Mouse (Mus musculus) brown adipose tissue, adult 24 weeks (tissue): ENCODE data around the gene Col4a2. TPM values are rescaled to one million over a fixed set of nuclear protein-coding genes. Genes with fewer than 3 reads are reported as not detected.
"Not testable (repeated sequence)": the region's sequence is repeated elsewhere in the genome, so short reads cannot be mapped to it uniquely, and the experiment has no call there.

Experiments
- H3K27ac ChIP-seq: fragments of 200-500 bp; replicated peaks from 2 replicates; pipeline ENCODE4 v1.5.1; 2012; ENCODE audit warnings: low read depth, mild to moderate bottlenecking, low read length
- H3K4me1 ChIP-seq: fragments of 200-500 bp; 2 replicates; pipeline ENCODE4 v1.6.1; 2012; ENCODE audit warnings: low read length, mixed read lengths; ENCODE audit not compliant: control insufficient read depth, insufficient read depth, insufficient read length
- H3K4me3 ChIP-seq: fragments of 200-500 bp; 2 replicates; pipeline ENCODE4 v1.5.1; 2012; ENCODE audit warnings: low read depth, mild to moderate bottlenecking, low read length, moderate library complexity; ENCODE audit not compliant: insufficient read depth
- polyA plus RNA-seq: library from polyadenylated mRNA; stranded (reverse); fragments of >200 nt; gene quantifications from 2 replicates; pipeline ENCODE4 v1.2.4, GENCODE M21; 2012; ENCODE audit not compliant: missing spikeins, insufficient read depth, insufficient read length

Gene Col4a2
- polyA plus RNA-seq, 1 experiment = 51.1 TPM

DNA sequence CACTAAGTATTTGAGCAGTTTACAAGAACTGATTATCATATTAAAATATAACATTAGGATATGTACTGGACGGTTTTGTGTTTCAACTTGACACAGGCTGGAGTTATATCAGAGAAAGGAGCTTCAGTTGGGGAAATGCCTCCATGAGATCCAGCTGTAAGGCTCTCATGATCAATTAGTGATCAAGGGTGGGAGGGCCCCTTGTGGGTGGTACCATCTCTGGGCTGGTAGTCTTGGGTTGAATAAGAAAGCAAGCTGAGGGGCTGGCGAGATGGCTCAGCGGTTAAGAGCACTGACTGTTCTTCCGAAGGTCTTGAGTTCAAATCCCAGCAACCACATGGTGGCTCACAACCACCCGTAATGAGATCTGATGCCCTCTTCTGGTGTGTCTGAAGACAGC is 153.9 kb downstream of the Col4a2 start:
- H3K4me1 ChIP-seq = peaks cover 28% of the 10 kb centered on the region
- H3K27ac ChIP-seq, H3K4me3 ChIP-seq: not testable (repeated sequence)

DNA sequence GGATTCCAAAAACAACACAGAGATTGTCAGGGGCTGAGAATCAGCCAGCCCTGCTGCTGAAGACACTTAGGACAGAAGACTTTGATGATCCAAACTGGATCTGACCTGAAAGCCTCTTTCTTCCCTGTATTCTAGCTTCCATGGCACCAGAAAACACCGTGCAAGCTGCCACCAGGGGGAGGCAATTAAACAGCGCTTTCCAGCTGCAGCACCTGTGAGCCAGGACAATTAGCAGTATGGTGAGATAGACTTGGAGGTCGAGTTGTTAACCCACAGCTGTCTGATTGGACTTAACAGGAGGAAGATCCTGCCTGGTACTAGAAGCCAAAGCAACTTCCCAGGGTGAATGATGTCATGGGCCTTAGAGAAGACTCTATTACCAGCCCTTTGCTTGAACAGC is 156.5 kb downstream of the Col4a2 start:
- Histone ChIP-seq H3K4me1 (peaks cover 20% of the 10 kb centered on the region), H3K4me3 (no peak overlapping the region), H3K27ac (no peak overlapping the region)

DNA sequence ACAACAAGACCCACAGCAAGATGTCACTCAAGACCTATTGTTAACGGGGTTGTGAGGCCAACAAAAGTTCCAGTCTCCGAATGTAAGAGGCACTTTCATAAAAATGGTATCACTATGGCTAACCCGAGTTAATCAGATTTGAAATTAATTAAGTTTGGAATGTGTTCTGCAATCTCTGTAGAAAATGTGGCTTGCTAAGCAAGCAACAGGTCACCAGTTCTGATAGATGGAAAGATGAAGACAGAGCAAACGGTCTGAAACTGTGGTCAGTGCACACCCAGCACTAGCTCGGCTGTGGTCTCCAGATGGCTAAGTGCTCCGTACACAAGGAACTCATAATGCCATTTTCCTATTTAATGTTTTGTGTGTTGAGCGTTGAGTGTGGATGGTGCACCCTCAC is 158.1 kb downstream of the Col4a2 start:
- Histone ChIP-seq H3K4me1 (peaks cover 7% of the 10 kb centered on the region), H3K4me3 (no peak overlapping the region), H3K27ac (no peak overlapping the region)

DNA sequence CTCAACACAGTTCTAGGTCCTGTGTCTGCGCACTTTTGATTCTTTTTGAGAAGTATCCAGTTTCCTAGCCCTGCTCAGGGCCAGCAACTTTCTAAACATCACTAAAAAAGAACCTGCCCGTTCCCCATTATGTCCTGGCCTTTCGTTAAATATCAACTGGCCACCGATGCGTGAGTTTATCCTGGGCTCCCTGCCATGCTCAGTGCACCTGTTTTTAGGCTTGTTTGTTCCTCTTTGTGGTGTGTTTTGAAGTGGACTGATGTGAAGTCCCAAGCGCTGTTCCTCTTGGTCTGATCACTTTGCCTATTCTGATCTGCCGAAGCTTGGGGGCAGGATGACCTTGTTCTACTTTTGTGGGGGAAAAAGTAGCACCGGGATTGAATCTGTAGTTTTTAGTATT is 158.7 kb downstream of the Col4a2 start:
- no peak overlapping the region for H3K27ac ChIP-seq
- H3K4me3 ChIP-seq = no peak overlapping the region
- H3K4me1 ChIP-seq = peaks cover 6% of the 10 kb centered on the region

DNA sequence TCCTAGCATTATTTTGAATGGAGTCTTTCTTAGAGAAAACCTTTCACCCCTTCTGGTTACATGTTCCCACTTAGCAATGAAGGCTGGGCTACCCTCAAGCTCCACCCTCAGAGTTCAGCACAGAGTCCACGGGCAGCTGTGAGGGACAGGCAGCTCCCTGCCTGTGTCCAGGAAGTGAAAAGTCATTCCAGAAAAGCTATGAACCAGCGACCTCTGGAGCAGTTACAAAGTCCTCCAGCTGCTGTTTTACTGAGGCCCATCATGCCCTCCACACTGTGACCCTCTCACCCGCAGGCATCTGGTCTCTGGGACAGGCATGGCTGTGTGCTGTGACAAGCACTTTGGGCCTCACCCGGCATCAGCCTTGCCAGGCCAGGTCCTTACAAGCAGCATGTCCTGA is 160.5 kb downstream of the Col4a2 start:
- H3K27ac ChIP-seq = 0 out of 2 replicates have a peak overlapping the region, but pooled peaks have one; percentile 12
- H3K4me3 ChIP-seq = no peak overlapping the region
- peaks cover 8% of the 10 kb centered on the region for H3K4me1 ChIP-seq

DNA sequence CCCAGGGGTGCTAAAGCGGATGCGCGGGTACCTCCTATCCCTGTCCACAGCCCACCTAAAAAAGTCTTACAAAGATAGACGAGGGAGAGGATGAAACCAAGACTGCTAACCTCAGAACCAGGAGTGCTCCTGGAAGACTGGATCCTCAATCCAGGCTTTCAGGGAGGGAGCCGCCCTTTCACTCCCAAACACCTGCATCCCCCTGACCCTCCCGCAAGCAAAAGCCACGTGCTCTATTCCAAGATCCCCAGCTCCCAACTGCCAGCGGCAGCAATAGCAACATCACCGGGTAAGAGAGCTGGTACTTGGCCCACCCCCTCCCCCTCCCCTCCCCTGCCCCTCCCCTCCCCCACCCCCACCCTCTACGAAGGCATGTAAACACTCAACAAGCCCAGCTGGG is 162.8 kb downstream of the Col4a2 start:
- no peak overlapping the region for H3K4me3 ChIP-seq
- no peak overlapping the region for H3K27ac ChIP-seq
- H3K4me1 ChIP-seq = peaks cover 8% of the 10 kb centered on the region

DNA sequence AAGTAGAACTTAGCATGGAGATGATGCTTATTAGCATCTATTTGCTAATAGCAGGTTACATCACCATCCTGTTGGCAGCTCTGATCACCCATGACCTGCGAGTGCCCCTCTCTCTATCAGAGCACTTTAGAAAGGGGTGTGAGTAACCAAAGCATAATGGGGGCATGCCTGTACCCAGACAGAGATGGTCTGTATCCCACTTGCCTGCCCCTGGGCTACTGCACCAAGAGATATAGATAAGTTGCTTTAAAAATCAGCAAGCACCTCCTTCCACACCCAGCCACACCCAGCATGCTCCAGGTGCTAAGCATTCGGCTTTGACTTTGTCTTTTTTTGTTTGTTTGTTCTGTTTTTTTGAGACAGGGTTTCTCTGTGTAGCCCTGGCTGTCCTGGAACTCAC is 163.3 kb downstream of the Col4a2 start:
- peaks cover 8% of the 10 kb centered on the region for H3K4me1 ChIP-seq
- H3K27ac ChIP-seq = no peak overlapping the region
- no peak overlapping the region for H3K4me3 ChIP-seq

DNA sequence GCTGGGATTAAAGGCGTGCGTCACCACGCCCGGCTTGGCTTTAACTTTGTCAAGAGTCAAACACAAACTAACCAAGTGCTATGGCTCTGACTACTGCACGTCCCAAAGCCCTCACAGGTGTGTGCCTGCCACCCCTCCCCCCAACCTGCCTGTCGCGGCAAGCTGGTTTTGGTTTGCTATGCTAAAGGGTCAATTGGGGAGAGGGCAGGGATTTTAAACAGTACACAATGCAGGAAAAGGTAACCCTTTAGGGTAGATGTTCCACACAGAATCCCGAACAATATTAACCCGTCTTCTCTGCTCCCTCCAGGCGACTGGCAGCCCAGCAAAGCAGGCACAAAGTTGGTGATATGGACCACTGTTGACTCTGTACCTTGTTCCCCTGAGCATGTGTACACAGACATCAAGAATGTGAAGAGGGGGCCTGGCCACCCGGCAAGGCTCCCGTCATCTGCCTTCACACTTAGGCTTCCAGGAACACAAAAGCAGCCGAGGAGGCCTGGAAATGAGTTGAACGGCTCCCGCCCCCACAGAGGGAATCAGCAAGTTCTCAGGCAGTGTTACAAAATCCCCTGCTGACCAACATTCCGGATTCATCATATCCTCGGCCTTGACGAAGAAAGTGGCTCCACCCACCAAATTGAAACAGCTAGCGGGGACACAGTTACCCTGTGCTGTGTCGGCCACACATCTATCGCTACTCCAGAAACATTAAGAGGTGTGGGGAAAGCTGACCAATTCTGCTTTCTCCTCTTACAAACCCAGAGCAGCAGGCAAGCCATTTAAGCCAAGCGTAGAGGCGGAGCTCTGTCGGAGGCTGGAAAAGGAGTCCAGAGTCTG is 164.0 kb downstream of the Col4a2 start:
- Histone ChIP-seq H3K4me3 (peak overlapping the region; percentile 69), H3K27ac (peak overlapping the region; percentile 80), H3K4me1 (peaks cover 8% of the 10 kb centered on the region)

DNA sequence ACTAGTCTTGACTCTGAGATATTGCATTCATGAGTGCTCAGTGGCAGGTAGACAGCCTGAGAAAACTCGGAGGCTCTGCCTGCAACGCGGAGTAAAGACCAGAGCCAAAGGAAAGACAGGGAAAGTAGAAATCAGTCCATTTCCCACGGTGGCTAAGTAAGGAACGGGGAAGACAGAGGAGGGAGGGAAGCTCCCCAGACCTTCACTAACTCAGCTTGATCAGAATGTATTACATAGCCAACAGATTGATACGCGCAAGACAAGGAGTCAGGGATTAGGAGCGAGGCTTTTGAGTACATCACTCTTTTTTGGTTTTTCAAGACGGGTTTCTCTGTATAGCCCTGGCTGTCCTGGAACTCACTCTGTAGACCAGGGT is 164.6 kb downstream of the Col4a2 start:
- Histone ChIP-seq H3K4me1 (peaks cover 8% of the 10 kb centered on the region), H3K4me3 (peak overlapping the region; percentile 69), H3K27ac (peak overlapping the region; percentile 80)

DNA sequence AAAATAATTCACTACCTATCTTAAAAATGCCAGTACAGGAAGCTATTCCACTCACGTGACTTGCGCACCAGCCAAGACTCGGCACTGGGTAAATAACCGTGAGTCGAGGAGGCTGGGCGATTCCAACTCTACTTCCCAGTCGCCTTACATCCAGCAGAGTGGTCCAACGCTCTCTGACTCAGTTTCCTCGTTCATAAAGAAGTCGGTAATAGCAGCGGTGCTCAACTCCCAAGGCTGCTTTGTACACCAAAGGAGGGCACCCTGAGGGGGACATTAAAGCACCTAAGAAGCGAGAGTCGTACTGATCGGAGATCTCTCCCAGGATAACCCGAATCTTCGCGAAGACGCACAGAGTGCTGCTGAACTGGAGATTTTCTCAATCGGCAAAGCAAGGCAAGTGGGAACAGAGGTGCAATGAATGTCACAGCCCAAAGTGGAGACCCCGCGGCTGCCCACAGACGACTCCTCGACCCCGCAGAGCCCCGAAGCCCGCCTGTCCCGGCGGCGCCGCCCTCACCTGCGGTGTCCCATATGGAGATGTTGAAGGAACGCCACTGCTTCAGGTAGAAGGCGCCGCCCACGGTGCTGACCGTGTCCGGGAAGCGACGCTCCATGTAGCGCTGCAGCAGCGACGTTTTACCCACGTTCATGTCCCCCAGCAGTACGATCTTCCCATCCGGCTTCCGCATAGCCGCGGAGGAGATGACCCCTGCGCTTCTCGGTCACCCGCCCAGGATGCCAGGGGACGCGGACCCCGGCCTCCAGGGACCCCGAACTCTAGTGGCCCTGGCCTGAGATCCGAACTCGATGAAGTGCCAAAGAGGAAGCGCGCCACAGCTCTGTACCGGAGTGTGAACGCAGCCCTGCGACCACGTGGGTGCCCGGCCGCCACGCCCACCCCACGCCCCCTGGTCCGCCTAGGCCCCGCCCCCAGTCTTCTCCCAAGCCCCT is 165.5 kb downstream of the Col4a2 start, which contains the start of gene Rab20:
TSS of gene Rab20 (minus strand) at position 900 of the 951 bp plus-strand sequence.
- Histone ChIP-seq H3K4me1 (peaks cover 8% of the 10 kb centered on the region), H3K4me3 (peak within 1 kb of the TSS; percentile 69), H3K27ac (peak within 1 kb of the TSS; percentile 80)

DNA sequence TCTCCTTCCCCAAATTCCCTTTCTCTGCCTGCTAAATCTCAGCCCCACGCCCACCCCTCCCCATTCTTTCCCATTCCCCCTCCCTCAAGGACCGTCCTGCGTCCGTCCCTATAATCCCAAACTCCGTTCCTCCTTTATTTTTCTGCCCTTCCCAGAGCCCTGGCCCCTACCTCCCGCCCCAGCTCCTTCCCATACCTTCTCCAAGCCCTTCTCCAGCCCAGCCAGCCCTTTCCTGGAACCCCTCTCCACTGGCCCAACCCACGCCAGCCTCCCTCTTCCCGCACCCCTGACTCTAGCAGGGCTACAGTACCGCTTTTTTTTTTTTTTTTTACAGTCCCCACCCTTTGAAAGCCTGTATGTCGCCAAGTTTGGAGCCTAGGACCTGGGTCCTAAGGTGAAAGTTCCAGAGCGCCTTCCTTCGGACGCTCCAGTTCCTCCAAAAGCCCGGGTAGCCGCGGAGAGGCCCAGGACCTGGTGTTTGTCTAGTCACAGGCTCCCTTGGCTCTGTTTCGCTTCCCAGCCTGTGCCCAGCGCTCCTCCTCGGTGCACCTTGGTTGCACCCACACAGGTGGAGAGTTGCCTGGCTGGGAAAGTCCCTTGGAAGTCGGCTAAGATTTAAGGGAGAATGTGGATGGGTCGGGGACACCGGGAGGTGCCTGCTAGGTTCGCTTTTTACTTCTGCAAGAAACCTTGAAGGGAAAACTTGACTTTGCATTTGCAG is 166.4 kb downstream of the Col4a2 start:
- Histone ChIP-seq H3K4me1 (peaks cover 5% of the 10 kb centered on the region), H3K27ac (no peak overlapping the region)

DNA sequence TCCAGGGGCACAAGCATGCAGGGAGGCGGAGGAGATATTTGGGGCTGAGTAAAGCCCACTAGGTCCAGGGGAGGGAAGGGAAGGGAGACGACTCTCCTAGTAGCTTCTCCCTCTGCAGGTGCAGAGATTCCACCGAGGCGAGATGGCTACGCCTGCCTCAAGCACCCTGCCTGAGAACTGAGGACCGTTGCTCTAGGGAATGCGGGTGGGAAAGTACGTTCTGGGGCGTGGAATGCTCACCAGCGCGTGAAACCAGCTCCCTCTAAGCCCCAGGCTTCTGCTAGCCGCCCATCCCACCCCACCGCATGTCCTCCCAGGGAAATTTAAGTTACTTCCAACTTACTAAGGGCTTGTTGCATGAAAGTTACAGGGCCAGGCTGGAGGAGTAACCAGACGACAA is 167.0 kb downstream of the Col4a2 start:
- H3K4me3 ChIP-seq = no peak overlapping the region
- no peak overlapping the region for H3K27ac ChIP-seq
- peaks cover 5% of the 10 kb centered on the region for H3K4me1 ChIP-seq

More for the DNA sequence above, 166.4 kb downstream of the Col4a2 start:
- peak overlapping the region; percentile 23; the same call in 1 of the 2 replicates for H3K4me3 ChIP-seq

DNA sequence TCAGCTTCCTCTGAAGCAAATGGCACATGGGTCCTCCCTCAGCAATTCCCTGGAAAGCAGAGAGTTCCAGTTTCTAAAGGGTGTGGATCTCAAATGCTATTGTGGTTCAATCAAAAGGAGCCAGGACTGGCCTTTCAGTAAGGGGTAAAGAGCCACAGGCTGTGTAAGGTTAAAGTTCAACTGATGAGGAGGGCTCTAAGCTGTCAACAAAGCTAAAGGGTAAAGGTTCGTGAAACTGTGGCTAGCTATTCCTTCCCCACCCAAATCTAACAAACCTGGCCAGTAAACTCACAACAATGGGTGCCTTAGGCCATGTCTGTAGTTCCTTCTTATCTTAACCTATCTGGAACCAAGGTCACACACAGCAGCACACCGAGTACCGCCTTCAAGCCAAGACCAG is 169.3 kb downstream of the Col4a2 start:
- Histone ChIP-seq H3K4me3 (no peak overlapping the region), H3K27ac (no peak overlapping the region), H3K4me1 (no peaks in the 10 kb centered on the region)

DNA sequence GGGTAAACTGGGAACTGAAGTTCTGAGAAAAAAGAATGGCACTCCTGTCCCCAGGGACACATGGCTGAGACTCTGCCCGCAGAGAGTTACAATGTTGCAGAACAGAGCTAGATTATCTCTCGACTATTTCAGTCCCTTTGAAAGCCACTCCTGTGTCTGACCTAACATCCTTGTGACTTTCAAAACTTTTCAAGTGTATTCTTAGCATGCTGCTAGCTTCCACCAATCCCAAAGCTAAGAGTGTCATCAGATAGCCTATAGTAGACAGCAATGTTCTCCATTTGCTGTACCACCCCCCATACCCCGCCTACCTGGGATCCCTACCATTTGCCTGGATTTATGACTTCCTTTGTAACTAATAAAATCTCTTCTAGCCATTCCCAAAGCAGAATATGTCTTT is 169.9 kb downstream of the Col4a2 start:
- Histone ChIP-seq H3K4me3 (no peak overlapping the region), H3K27ac (no peak overlapping the region), H3K4me1 (no peaks in the 10 kb centered on the region)

DNA sequence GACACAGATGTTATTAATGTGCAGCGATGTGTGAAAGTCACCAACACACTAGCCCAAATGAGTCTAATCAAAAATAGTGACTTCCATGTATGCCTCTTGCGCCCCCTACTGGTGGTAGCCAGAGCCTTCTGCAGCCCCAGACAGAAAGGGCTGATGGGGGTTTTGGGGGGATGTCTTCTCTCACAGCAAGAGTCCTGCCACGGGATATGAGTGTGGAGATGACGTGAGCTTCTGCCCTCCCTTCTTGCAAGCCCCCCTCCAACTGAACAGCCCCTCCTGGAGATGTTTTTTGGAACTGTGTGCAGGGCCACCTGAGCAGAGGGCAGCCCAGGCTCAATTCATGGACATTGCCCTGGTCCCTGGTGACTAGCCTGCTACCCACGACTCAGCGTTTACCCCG is 173.5 kb downstream of the Col4a2 start:
- Histone ChIP-seq H3K27ac (no peak overlapping the region), H3K4me1 (no peaks in the 10 kb centered on the region), H3K4me3 (no peak overlapping the region)
